Mouse (Mus musculus) right cerebral cortex, postnatal 14 days (tissue): ENCODE results near the gene Arfip1.
A peak's percentile ranks its signal among the peaks of the same experiment; 100 is the strongest.

Source experiments
- DNase-seq: peaks from one replicate; pipeline ENCODE4 v3.0.0; 2022

The Arfip1 gene

GRCm38 (mm10) chr3:84482121-84482520 lies 100.3 kb downstream of the Arfip1 start:
- DNase-seq = no peak

- DNase-seq = peak; percentile 32
Observed at GRCm38 (mm10) chr3:84481104-84481503, 101.3 kb downstream of the Arfip1 start.

DNA sequence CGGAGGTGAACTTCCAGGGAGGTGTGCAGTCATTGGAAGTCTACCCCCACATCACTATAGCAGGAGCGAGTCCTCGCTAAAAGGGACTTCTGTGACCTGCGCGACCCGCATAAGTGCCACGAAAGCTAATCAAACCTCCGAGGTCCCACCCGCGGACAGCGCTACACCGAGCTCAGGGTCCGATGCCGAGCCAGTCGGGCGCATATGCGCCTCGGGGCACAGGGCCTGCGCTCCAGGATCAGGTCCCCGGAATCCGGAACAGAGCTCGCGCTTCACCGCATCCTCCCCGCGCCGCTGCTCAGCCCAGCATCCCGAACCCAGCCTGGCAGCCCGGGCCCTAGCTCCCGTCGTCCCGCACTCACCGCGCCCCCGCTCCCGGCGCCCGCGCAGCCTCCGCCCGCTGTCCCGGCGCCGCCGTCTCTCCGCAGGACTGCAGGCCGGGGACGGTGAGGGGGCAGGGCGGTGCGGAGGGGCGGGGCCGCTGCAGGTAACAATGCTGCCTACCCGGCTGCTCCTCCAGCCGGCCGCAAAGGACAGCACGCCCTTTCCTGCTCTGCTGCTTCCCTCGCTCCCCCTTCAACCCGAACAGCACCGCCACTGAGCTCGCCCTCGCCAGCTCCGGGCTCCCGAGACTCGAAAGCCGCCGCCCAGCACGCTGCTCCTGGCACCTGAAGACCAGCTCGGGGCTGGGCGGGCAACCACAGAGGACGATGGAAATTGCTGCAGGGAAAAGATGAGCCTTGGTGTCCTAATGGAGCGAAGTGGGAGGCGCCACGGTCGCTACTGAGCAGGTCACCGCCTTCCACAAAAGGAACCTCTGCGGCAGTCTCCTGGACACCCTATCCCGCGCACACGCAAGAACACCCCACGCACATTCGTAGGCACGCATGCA lies 102.2 kb downstream of the Arfip1 start, which contains the start of gene Fhdc1:
TSS of gene Fhdc1 (minus strand) at position 424 of the 892 bp plus-strand sequence.
- peak; percentile 34 for DNase-seq

GRCm38 (mm10) chr3:84479293-84480005 lies 103.0 kb downstream of the Arfip1 start:
- DNase-seq = peak; percentile 37

DNA sequence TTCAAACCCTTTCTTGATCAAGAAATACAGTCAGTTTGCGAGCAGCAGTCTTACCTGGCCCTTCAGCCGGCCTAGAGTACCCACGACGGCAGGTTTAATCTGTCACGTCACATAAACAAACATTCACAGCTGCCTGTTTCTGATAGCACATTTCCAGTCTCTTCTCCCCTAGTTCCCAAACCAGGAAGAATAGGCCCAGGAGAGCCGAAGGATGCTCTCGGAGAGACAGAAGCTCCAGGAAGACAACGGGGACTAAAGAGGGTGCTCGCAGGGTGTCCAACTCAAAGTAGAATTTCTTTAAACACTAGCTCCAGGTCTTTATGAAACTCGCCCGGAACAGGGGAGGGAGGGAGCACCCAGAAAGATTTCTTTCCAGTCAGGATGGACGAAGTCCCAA lies 103.5 kb downstream of the Arfip1 start:
- no peak for DNase-seq

DNA sequence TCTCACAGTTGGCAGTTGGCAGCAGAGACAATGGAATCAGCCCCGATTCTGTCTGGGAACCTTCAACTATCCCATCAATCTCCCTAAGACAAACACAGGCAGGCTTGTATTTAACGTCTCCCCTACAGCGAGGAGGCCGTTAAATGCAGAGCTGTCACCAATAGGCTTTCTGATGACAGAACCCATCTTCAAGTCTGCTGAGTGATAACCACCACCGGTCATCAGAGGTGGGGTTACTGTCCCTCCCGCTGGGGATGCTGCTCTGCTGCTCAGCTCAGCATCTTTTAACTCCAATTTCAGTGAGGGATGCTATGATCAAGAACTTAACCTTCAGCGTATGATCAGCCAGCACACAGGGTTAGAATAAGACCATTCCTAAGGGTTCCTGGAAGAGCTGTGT lies 104.2 kb downstream of the Arfip1 start:
- DNase-seq = no peak

DNA sequence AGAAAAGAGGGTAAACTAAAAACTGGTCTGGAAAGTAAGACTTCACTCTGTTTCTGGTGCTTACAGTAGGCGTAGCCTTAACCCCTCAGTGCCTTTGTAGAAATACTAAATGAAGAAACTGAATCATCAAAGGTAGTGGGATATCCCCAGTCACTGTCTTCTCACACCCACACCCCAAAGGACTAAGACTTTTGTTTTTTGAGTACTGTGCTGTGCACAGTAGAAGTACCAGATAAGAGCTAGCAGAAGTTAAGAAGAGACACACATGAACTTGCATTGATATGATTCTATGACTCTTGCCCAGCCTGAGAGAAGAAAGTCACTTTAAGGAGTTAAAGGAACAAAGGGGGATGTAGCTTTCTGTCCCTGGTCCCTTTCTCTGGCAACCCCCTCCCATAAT lies 104.9 kb downstream of the Arfip1 start:
- DNase-seq = no peak

GRCm38 (mm10) chr3:84474981-84475775 lies 107.2 kb downstream of the Arfip1 start:
- no peak for DNase-seq

- DNase-seq = no peak
Observed at GRCm38 (mm10) chr3:84474398-84474797, 108.0 kb downstream of the Arfip1 start.

DNA sequence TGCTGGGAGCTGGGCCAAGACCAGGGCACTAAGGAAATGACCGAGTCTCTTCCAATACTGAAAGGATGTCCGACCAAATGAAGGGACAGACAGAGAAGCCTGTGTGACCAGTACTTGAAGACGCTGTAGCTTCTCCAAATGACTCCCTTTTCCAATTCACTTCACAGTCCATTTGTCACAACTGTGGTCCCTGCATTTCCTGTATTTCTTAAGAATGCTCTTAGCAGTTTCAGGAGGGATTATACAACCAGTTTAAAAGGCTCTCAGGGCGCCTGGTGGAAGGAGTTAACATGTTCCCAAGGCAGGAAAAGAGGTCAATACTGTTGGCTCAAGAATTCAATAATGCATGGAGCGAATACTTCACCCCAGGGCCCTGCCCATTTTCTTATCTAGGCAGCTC lies 109.5 kb downstream of the Arfip1 start:
- no peak for DNase-seq

DNA sequence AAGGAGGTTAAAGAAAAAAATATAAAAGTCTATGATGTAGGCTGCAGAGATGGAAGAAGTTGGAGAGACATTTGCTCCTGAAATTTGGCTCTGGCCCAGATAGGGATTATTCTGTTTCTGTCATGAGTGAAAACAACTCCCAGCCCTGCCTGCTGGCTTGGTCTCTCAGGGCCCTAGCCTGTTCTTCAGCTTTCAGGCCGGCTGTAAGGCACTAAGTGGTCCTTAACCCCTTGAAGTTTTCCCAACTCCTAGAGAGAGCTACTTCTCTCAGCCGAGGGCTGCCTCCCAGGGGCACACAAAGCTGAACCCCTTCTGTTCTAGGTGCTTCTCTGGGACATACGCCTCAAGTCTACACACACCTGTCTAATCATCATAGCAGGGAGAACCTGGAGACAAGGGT lies 109.9 kb downstream of the Arfip1 start:
- no peak for DNase-seq

GRCm38 (mm10) chr3:84471146-84471545 lies 111.3 kb downstream of the Arfip1 start:
- DNase-seq = no peak

DNA sequence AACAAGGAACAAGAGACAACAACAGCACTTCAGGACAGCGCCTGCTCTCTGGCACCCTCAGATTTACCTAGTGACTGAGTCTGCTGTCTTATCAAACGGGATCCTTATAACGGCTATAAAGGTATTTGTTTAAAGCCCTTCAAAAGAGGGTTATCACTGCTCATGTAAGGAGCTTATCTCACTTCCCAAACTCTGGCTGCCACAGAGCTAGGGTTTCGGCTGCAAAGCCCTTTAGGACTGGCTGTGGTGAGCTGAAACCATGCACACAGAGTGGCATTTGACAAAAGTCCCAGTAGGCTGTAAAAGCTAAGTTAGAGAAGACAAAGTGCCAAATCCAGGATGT lies 114.3 kb downstream of the Arfip1 start:
- no peak for DNase-seq

GRCm38 (mm10) chr3:84467419-84468110 lies 114.9 kb downstream of the Arfip1 start:
- no peak for DNase-seq

DNA sequence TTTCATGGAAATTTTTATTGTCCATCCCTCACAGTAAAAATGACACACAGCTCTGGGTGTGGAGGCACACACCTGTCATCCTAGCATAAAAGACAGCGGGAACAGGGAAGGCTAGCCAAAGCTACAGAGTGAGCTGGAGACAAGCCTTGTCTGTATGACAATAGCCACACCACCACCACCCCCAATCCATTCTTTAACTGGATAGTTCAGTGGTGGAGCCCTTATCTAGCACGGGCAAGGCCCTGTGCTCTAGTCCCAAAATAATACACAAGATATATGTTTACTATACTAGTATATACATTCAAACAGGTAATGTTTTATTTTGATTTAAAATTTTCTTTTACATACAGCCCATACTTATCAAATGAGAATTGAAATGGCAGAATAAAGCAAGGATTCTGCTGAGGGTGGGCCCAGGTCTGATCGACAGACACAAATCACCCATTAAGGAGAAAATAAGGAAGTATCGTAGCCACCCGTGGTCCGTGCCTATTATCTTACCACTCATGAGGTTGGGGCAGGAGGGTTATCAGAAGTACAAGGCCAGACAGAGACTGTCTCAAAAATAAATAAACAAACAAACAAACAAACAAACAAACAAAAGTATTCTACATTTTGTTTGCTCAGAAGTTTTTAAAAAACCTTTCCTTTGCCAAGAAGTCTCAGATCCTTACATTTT lies 116.5 kb downstream of the Arfip1 start:
- DNase-seq = no peak

GRCm38 (mm10) chr3:84461687-84462086 lies 120.7 kb downstream of the Arfip1 start:
- DNase-seq = no peak

DNA sequence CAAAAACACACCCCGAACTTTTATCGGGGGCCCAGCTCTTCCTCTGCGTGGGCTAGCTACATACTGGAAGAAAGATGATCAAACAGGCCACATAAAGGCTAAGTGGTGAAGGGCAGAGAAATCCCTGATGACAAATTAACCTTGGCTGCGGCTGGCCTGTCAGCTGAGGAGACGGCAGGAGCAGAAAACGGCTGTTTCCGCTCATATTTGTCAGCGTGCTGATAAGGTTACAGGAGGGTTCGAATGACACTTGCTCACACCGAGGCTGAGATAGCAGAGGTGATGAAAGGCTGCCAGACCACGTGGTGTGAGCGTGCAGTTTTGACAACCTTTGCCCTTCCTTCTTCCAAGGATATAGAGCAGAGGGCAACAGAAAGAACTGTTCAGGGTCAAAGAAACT lies 121.5 kb downstream of the Arfip1 start:
- DNase-seq = no peak

GRCm38 (mm10) chr3:84460499-84460898 lies 121.9 kb downstream of the Arfip1 start:
- no peak for DNase-seq

DNA sequence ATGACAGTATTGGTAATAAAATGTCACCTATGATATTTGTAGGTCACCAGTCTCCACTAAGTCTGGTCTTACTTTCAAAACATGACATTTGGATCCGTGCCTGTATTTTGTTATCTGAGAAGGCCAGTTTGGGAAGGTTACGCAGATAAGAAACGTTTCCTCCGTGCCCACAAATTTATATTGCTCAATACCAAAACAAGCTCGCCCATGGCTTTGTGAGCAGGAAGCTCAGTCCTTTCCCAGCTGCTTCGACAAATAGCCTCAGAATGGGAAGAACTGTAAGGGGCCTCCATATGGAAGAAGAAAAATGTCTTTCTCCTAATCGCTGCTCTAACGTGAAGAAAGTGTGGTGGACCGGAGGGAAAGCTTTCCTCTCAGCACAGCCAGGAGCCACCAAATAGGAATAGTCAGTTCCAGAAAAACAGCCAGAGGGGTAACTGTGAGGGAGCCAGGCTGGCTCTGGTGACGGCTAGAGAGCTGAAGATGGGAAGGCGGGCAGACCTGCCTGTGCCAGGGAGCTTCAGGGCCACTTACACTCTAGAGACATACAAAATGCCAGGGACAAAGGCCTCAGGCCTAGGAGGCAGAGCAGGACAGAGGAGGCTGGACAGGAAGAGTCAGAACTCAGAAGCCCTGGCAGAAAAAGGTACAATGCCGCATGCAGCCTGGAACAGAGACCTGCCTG lies 126.5 kb downstream of the Arfip1 start:
- no peak for DNase-seq

GRCm38 (mm10) chr3:84450651-84451050 lies 131.8 kb downstream of the Arfip1 start:
- DNase-seq = no peak

GRCm38 (mm10) chr3:84449015-84449414 lies 133.4 kb downstream of the Arfip1 start:
- no peak for DNase-seq

DNA sequence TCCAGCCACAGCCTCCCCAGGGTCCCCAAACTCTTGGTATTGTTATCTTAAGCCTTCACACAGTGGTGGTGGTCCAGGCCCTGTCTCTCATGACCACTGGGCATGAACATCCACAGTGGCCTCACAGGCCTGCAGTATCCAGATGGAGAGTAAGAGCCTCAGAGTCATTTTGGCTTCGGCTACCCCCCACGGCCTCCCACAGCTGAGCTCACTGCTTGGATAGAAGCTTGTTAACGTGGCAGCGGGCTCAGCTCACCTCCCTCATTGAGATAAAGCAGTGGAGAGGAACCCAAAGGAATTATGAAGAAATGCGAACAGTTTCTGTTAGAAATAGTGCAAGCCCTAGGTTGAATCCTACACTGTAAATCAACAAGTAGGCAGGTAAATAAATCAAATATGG lies 134.6 kb downstream of the Arfip1 start:
- no peak for DNase-seq
